In the genomic region with DNA sequence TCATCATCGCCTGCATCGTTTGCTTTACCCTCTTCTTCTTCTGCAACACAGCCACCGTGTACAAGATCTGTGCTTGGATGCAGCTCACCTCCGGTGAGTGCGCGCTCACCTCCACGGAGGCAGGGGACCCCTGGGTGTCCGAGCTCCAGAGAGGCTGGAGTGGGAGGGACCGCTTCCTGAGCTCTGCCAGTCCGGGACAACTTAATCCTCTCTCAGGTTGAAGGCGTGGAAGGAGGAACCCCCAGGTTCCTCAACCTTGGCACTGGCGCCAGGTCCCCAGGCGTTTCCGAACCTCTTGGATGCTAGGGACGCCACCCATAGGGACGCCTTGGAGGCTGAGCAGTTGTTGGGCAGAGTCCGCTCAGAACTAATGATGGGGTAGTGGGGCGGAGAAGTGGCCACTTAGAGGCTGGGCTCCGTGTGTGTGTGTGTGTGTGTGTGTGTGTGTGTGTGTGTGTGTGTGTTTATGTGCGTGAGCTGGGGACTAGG, we compare ENCODE assay signal across 8 mouse cellular contexts. TPM values are rescaled to one million over a fixed set of nuclear protein-coding genes. Genes with fewer than 3 reads are reported as not detected.
DNase-seq lines count a peak whose midpoint lies in the region; ATAC-seq and TF ChIP-seq lines count a peak whose summit lies in the region.

No protein-coding gene starts in this region.

- H3K4me3 ChIP-seq in kidney, embryonic 16.5 days (ENCODE audit: low read length), result peak overlapping the region; percentile 57
- H3K4me3 ChIP-seq in embryonic fibroblast, embryonic 13.5 days (ENCODE audit: insufficient read depth, low read length), result peak overlapping the region; percentile 28
- peak overlapping the region; percentile 43 for H3K4me3 ChIP-seq in liver, embryonic 13.5 days (replicated peaks)
- peak overlapping the region; percentile 45 for H3K4me3 ChIP-seq in stomach, embryonic 14.5 days (ENCODE audit: low read depth, low read length)

- H3K9me3 ChIP-seq in kidney, embryonic 16.5 days (ENCODE audit: low read length), result no peaks in the 10 kb centered on the region
- no peaks in the 10 kb centered on the region for H3K9me3 ChIP-seq in liver, embryonic 13.5 days (replicated peaks)
- H3K9me3 ChIP-seq in stomach, embryonic 14.5 days (ENCODE audit: control insufficient read depth, low read depth, low read length), result no peaks in the 10 kb centered on the region

- no peak for TF ChIP-seq CTCF in embryonic fibroblast, embryonic 13.5 days (IDR thresholded peaks at IDR 0.05; ENCODE audit: borderline replicate concordance, insufficient read depth, low read length)

- no peaks in the 10 kb centered on the region for H3K36me3 ChIP-seq in kidney, embryonic 16.5 days (ENCODE audit: insufficient read depth, low read length)
- no peaks in the 10 kb centered on the region for H3K36me3 ChIP-seq in liver, embryonic 13.5 days
- no peaks in the 10 kb centered on the region for H3K36me3 ChIP-seq in stomach, embryonic 14.5 days (ENCODE audit: control insufficient read depth, insufficient read depth, low read length)

- peaks cover 17% of the 10 kb centered on the region for H3K4me1 ChIP-seq in kidney, embryonic 16.5 days (ENCODE audit: insufficient read depth, low read length)
- H3K4me1 ChIP-seq in embryonic fibroblast, embryonic 13.5 days (ENCODE audit: control insufficient read depth, insufficient read depth, low read length), result no peaks in the 10 kb centered on the region
- no peaks in the 10 kb centered on the region for H3K4me1 ChIP-seq in liver, embryonic 13.5 days (replicated peaks)
- H3K4me1 ChIP-seq in stomach, embryonic 14.5 days (ENCODE audit: control insufficient read depth, insufficient read depth, low read length), result 0 out of 2 replicates have a peak, but pooled peaks cover 4% of the 10 kb centered on the region

- DNase-seq in kidney, adult 9 months, result no peak
- peak; percentile 36 for DNase-seq in brain, adult 2 months (ENCODE audit: low read depth, low spot score)
- DNase-seq in liver, embryonic 13.5 days, result no peak
- no peak for DNase-seq in layer of hippocampus, postnatal 10 days (ENCODE audit: low spot score in 2 of 2)
- DNase-seq in lung, postnatal 36 days, result no peak

- H3K27me3 ChIP-seq in kidney, embryonic 16.5 days (ENCODE audit: insufficient read depth, low read length), result peaks cover 47% of the 10 kb centered on the region
- peaks cover 43% of the 10 kb centered on the region for H3K27me3 ChIP-seq in liver, embryonic 13.5 days
- H3K27me3 ChIP-seq in stomach, embryonic 14.5 days (ENCODE audit: control insufficient read depth, insufficient read depth, low read length), result 0 out of 2 replicates have a peak, but pooled peaks cover 15% of the 10 kb centered on the region

- peak; percentile 34; the same call in 1 of the 2 replicates for ATAC-seq in kidney, embryonic 16.5 days (ENCODE audit: low FRiP score, low TSS enrichment)
- ATAC-seq in liver, embryonic 13.5 days (ENCODE audit: low read depth), result no peak
- ATAC-seq in stomach, embryonic 14.5 days (ENCODE audit: insufficient number of reproducible peaks, insufficient read depth, low FRiP score, low read depth), result no peak

- no peak overlapping the region for H3K27ac ChIP-seq in kidney, embryonic 16.5 days (ENCODE audit: low read length)
- H3K27ac ChIP-seq in embryonic fibroblast, embryonic 13.5 days (ENCODE audit: insufficient read depth, low read length), result no peak overlapping the region
- H3K27ac ChIP-seq in liver, embryonic 13.5 days, result no peak overlapping the region
- H3K27ac ChIP-seq in stomach, embryonic 14.5 days (ENCODE audit: low read length), result no peak overlapping the region

- 0% methylated on average over 19 of the region's 20 CpGs for WGBS in kidney, embryonic 16.5 days
- WGBS in liver, embryonic 13.5 days (ENCODE audit: insufficient replicate concordance), result 4% methylated on average over 20 of the region's 20 CpGs
- WGBS in stomach, embryonic 14.5 days, result 1% methylated on average over 20 of the region's 20 CpGs

- H3K4me2 ChIP-seq in kidney, embryonic 16.5 days (replicated peaks; ENCODE audit: low read depth, low read length), result peak overlapping the region; percentile 97
- peak overlapping the region; percentile 57 for H3K4me2 ChIP-seq in liver, embryonic 13.5 days
- H3K4me2 ChIP-seq in stomach, embryonic 14.5 days (replicated peaks; ENCODE audit: low read depth, low read length), result peak overlapping the region; percentile 92

- no peak for TF ChIP-seq POLR2A in embryonic fibroblast, embryonic 13.5 days (IDR thresholded peaks at IDR 0.05; ENCODE audit: low read depth, low read length)

- peak overlapping the region; percentile 31 for H3K9ac ChIP-seq in kidney, embryonic 16.5 days (replicated peaks; ENCODE audit: low read length)
- H3K9ac ChIP-seq in liver, embryonic 13.5 days, result no peak overlapping the region
- no peak overlapping the region; the same call in 1 of the 2 replicates for H3K9ac ChIP-seq in stomach, embryonic 14.5 days (replicated peaks; ENCODE audit: low read depth, low read length)

RNA-seq across cellular contexts. Expression of gene Lhfpl3, which starts 0.7 kb away (rescaled TPM):
- 0.31 and 0.40 TPM in 2 replicates for polyA plus RNA-seq in kidney, embryonic 16.5 days (2015; fragmentation: Nextera tagmentation; extraction: Ambion mirVana)
- polyA plus RNA-seq in embryonic fibroblast, embryonic 13.5 days (2011; ENCODE audit: insufficient read length, low read depth, missing spikeins), result 0.25 and 0.49 TPM in 2 replicates
- polyA plus RNA-seq in liver, embryonic 13.5 days (2015; fragmentation: Nextera tagmentation; extraction: Ambion mirVana), result 0.06 TPM in 1 of 2 replicates, not detected in the other
- 0.39 and 0.46 TPM in 2 replicates for polyA plus RNA-seq in stomach, embryonic 14.5 days (2014; fragmentation: Nextera tagmentation; extraction: Ambion mirVana)
- total RNA-seq in layer of hippocampus, postnatal 10 days (2021), result 10 to 100 TPM; 29.5 to 31.1 TPM
